Mouse (Mus musculus) macrophage (primary cell): ENCODE measurements around the gene Gm13694. TPM values are rescaled to one million over a fixed set of nuclear protein-coding genes. Genes with fewer than 3 reads are reported as not detected.
"Not testable (repeated sequence)": the region's sequence is repeated elsewhere in the genome, so short reads cannot be mapped to it uniquely, and the experiment has no call there.

Source experiments
- H3K27ac ChIP-seq: fragments of 350-480 bp; formaldehyde crosslinking; 2 replicates; pipeline ENCODE4 v1.9.0; 2021
- H3K36me3 ChIP-seq: fragments of 350-480 bp; formaldehyde crosslinking; 2 replicates; pipeline ENCODE4 v1.9.0; 2021; ENCODE audit errors: inconsistent target
- H3K4me3 ChIP-seq: fragments of 350-480 bp; formaldehyde crosslinking; 2 replicates; pipeline ENCODE4 v1.9.0; 2021; ENCODE audit errors: inconsistent target
- H3K79me2 ChIP-seq: fragments of 350-480 bp; formaldehyde crosslinking; 2 replicates; pipeline ENCODE4 v1.9.0; 2021; ENCODE audit errors: inconsistent target
- WGBS: methylation state at CpG from one replicate; pipeline ENCODE4 v1.1.7; 2026; ENCODE audit warnings: inconsistent platforms; ENCODE audit not compliant: missing documents; 5-methylcytosine and 5-hydroxymethylcytosine counted together
- polyA plus RNA-seq: library from polyadenylated mRNA; stranded (reverse); fragments of 250-400 nt; gene quantifications from 3 replicates; pipeline ENCODE4 v1.2.4, GENCODE M21; 2018; ENCODE audit warnings: inconsistent platforms
- total RNA-seq, 78 experiments: library from RNA; depleted of rRNA; stranded (reverse); fragments of 250-400 nt; gene quantifications; 1 replicate in 9 of 78; 2 replicates in 24 of 78; 3 replicates in 43 of 78; 4 replicates in 2 of 78; pipeline ENCODE4 v1.2.4; 2018; ENCODE audit warnings: inconsistent platforms in 56 of 78

Gene Gm13694
- not detected for total RNA-seq (2018; cell fraction: chromatin; rRNA removed)
- not detected for total RNA-seq (2018; cell fraction: cytosol; rRNA removed)
- not detected for total RNA-seq (2018; cell fraction: nucleus; rRNA removed)
- not detected in 3 replicates for polyA plus RNA-seq

GRCm38 (mm10) chr2:83978633-83979032, at the start of gene Gm13694:
Gene Gm13694, plus strand, starts transcription at chr2:83978933.
- H3K36me3 ChIP-seq, H3K27ac ChIP-seq, H3K4me3 ChIP-seq, H3K79me2 ChIP-seq: not testable (repeated sequence)
- WGBS, result no CpG with 5 or more reads among the region's 6 CpGs

- Histone ChIP-seq H3K4me3 (no peak overlapping the region), H3K36me3 (no peaks in the 10 kb centered on the region), H3K79me2 (no peaks in the 10 kb centered on the region), H3K27ac (no peak overlapping the region)
- whole genome bisulfite sequencing, result 13% methylated on average over 2 of the region's 2 CpGs
Observed at GRCm38 (mm10) chr2:83929478-83930088, 49.1 kb upstream of the Gm13694 start.

GRCm38 (mm10) chr2:83940931-83941361, 37.8 kb upstream of the Gm13694 start, which contains the start of gene Zswim2:
Gene Zswim2, minus strand, starts transcription at chr2:83941228.
- H3K27ac ChIP-seq, result no peak within 1 kb of the TSS
- H3K79me2 ChIP-seq, result no peaks in the 10 kb centered on the region
- H3K36me3 ChIP-seq, result no peaks in the 10 kb centered on the region
- H3K4me3 ChIP-seq, result peak within 1 kb of the TSS; percentile 1; the same call in 1 of the 2 replicates
- 3% methylated on average over 18 of the region's 20 CpGs for WGBS

GRCm38 (mm10) chr2:83941378-83941777, 37.4 kb upstream of the Gm13694 start:
- no peak overlapping the region for H3K27ac ChIP-seq
- H3K36me3 ChIP-seq, result no peaks in the 10 kb centered on the region
- 9% methylated on average over 2 of the region's 3 CpGs for WGBS
- no peaks in the 10 kb centered on the region for H3K79me2 ChIP-seq
- H3K4me3 ChIP-seq, result 0 out of 2 replicates have a peak overlapping the region, but pooled peaks have one; percentile 1

- 30% methylated on average over 4 of the region's 4 CpGs for whole genome bisulfite sequencing
- H3K79me2 ChIP-seq, result no peaks in the 10 kb centered on the region
Observed at GRCm38 (mm10) chr2:83941792-83942191, 36.9 kb upstream of the Gm13694 start.

GRCm38 (mm10) chr2:83955393-83955792, 23.3 kb upstream of the Gm13694 start, which contains the start of gene Gm13698:
Gene Gm13698, plus strand, starts transcription at chr2:83955693.
- WGBS, result no CpG with 5 or more reads among the region's 6 CpGs
- not testable (repeated sequence) for H3K79me2 ChIP-seq, H3K27ac ChIP-seq, H3K4me3 ChIP-seq, H3K36me3 ChIP-seq

More at GRCm38 (mm10) chr2:83941792-83942191, 36.9 kb upstream of the Gm13694 start:
- Histone ChIP-seq H3K27ac (no peak overlapping the region), H3K36me3 (no peaks in the 10 kb centered on the region), H3K4me3 (no peak overlapping the region)

- not testable (repeated sequence) for H3K27ac ChIP-seq, H3K36me3 ChIP-seq, H3K79me2 ChIP-seq, H3K4me3 ChIP-seq
- no CpG with 5 or more reads among the region's 6 CpGs for WGBS
Observed at GRCm38 (mm10) chr2:83961203-83961602, 17.5 kb upstream of the Gm13694 start, which contains the start of gene Gm13693. Gene Gm13693, plus strand, starts transcription at chr2:83961503.

- not testable (repeated sequence) for H3K36me3 ChIP-seq, H3K4me3 ChIP-seq, H3K27ac ChIP-seq, H3K79me2 ChIP-seq
- no CpG with 5 or more reads among the region's 6 CpGs for WGBS
Observed at GRCm38 (mm10) chr2:83967013-83967412, 11.7 kb upstream of the Gm13694 start, which contains the start of gene Gm13695. Gene Gm13695, plus strand, starts transcription at chr2:83967313.

- not testable (repeated sequence) for H3K79me2 ChIP-seq, H3K27ac ChIP-seq, H3K36me3 ChIP-seq, H3K4me3 ChIP-seq
- WGBS, result no CpG with 5 or more reads among the region's 6 CpGs
Observed at GRCm38 (mm10) chr2:83972823-83973222, 5.9 kb upstream of the Gm13694 start, which contains the start of gene Gm13696. Gene Gm13696, plus strand, starts transcription at chr2:83973123.

GRCm38 (mm10) chr2:83984443-83984842, 5.7 kb downstream of the Gm13694 start, which contains the start of gene Gm13697:
Gene Gm13697, plus strand, starts transcription at chr2:83984743.
- H3K27ac ChIP-seq, H3K79me2 ChIP-seq, H3K4me3 ChIP-seq, H3K36me3 ChIP-seq: not testable (repeated sequence)
- no CpG with 5 or more reads among the region's 6 CpGs for WGBS

- H3K36me3 ChIP-seq, H3K27ac ChIP-seq, H3K4me3 ChIP-seq, H3K79me2 ChIP-seq: not testable (repeated sequence)
- no CpG with 5 or more reads among the region's 6 CpGs for WGBS
Observed at GRCm38 (mm10) chr2:83990253-83990652, 11.5 kb downstream of the Gm13694 start, which contains the start of gene Gm13691. Gene Gm13691, plus strand, starts transcription at chr2:83990553.

GRCm38 (mm10) chr2:83993639-83994255, 15.0 kb downstream of the Gm13694 start:
- H3K36me3 ChIP-seq, H3K79me2 ChIP-seq: not testable (repeated sequence)
- WGBS, result 7% methylated on average over 6 of the region's 9 CpGs
- H3K4me3 ChIP-seq, result peak overlapping the region; percentile 20
- peak overlapping the region; percentile 28 for H3K27ac ChIP-seq

- H3K4me3 ChIP-seq, H3K27ac ChIP-seq, H3K79me2 ChIP-seq, H3K36me3 ChIP-seq: not testable (repeated sequence)
- no CpG with 5 or more reads among the region's 3 CpGs for whole genome bisulfite sequencing
Observed at GRCm38 (mm10) chr2:83994526-83994925, 15.8 kb downstream of the Gm13694 start.

GRCm38 (mm10) chr2:84008913-84009312, 30.2 kb downstream of the Gm13694 start:
- WGBS, result 89% methylated on average over 1 of the region's 1 CpGs
- no peaks in the 10 kb centered on the region for H3K36me3 ChIP-seq
- no peak overlapping the region for H3K27ac ChIP-seq
- no peak overlapping the region for H3K4me3 ChIP-seq
- H3K79me2 ChIP-seq, result no peaks in the 10 kb centered on the region

- Histone ChIP-seq H3K27ac (no peak overlapping the region), H3K36me3 (no peaks in the 10 kb centered on the region), H3K79me2 (no peaks in the 10 kb centered on the region), H3K4me3 (no peak overlapping the region)
- WGBS, result 13% methylated on average over 3 of the region's 3 CpGs
Observed at GRCm38 (mm10) chr2:84009818-84010217, 31.1 kb downstream of the Gm13694 start.
